ENCODE assay signal across 18 mouse cellular contexts in the genomic region with DNA sequence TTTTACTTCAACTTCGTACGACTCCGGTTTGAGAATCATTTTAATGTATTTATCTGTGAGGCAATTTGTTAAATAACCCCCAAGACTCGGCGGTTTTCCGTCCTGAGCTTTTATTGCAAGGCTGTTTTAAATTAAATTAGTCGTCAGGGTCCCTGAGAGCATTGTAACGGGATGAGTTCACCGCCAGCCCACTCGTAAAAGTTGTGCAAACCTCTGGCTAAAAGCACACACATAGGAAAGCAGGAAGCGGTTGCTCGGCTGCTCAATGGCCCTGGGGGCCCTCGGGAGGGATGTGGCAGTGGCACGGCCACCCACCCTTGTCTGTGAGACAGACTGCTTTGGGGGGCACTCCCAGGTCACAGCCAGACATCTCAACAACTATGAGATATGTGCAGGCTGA. TPM values are rescaled to one million over a fixed set of nuclear protein-coding genes. Genes with fewer than 3 reads are reported as not detected.
DNase-seq lines count a peak whose midpoint lies in the region; ATAC-seq and TF ChIP-seq lines count a peak whose summit lies in the region.
"Had no signal": no experiment of that assay in that cellular context is flagged by ENCODE, and none has a peak within 500 bp of the region (broad histone marks: within the 10 kb centered on the region; RNA-seq: fewer than 3 reads in every experiment).

No protein-coding gene starts in this region.

- no peak overlapping the region for H3K9ac ChIP-seq in hindbrain, postnatal 0 days (replicated peaks; ENCODE audit: low read length)
- no peak overlapping the region; the same call in 1 of the 2 replicates for H3K9ac ChIP-seq in limb, embryonic 12.5 days (replicated peaks)
- H3K9ac ChIP-seq: embryonic facial prominence, embryonic 15.5 days; lung, embryonic 15.5 days had no signal

- H3K9me3 ChIP-seq in hindbrain, embryonic 10.5 days, result no peaks in the 10 kb centered on the region
- H3K9me3 ChIP-seq in hindbrain, postnatal 0 days (ENCODE audit: low read length), result no peaks in the 10 kb centered on the region
- H3K9me3 ChIP-seq in limb, embryonic 12.5 days, result no peaks in the 10 kb centered on the region
- H3K9me3 ChIP-seq: embryonic facial prominence, embryonic 15.5 days; G1E; lung, embryonic 15.5 days; megakaryocyte, embryonic 14.5 days had no signal

- no peak overlapping the region for H3K4me2 ChIP-seq in hindbrain, postnatal 0 days (ENCODE audit: low read depth, low read length)
- H3K4me2 ChIP-seq in limb, embryonic 12.5 days, result peak overlapping the region; percentile 47
- H3K4me2 ChIP-seq: embryonic facial prominence, embryonic 15.5 days; liver, embryonic 11.5 days; lung, embryonic 15.5 days had no signal

- H3K27me3 ChIP-seq in hindbrain, embryonic 10.5 days (ENCODE audit: insufficient read depth, poor library complexity, severe bottlenecking), result peaks cover 88% of the 10 kb centered on the region
- 0 out of 2 replicates have a peak, but pooled peaks cover 3% of the 10 kb centered on the region for H3K27me3 ChIP-seq in hindbrain, postnatal 0 days (ENCODE audit: insufficient read depth, low read length)
- peaks cover 60% of the 10 kb centered on the region for H3K27me3 ChIP-seq in limb, embryonic 12.5 days

- H3K4me1 ChIP-seq in hindbrain, embryonic 10.5 days (replicated peaks), result peaks cover 99% of the 10 kb centered on the region
- peaks cover 46% of the 10 kb centered on the region for H3K4me1 ChIP-seq in hindbrain, postnatal 0 days (ENCODE audit: insufficient read depth, low read length)
- peaks cover 97% of the 10 kb centered on the region for H3K4me1 ChIP-seq in limb, embryonic 12.5 days (replicated peaks)

- no peaks in the 10 kb centered on the region for H3K36me3 ChIP-seq in hindbrain, embryonic 10.5 days
- H3K36me3 ChIP-seq in hindbrain, postnatal 0 days (ENCODE audit: insufficient read depth, low read length), result no peaks in the 10 kb centered on the region
- no peaks in the 10 kb centered on the region for H3K36me3 ChIP-seq in limb, embryonic 12.5 days
- H3K36me3 ChIP-seq: embryonic facial prominence, embryonic 15.5 days; G1E; lung, embryonic 15.5 days had no signal

- no peak for ATAC-seq in hindbrain, postnatal 0 days
- ATAC-seq in limb, embryonic 12.5 days (ENCODE audit: insufficient number of reproducible peaks, insufficient read depth, low FRiP score, low TSS enrichment, low read depth), result no peak

- peak overlapping the region; percentile 78 for H3K27ac ChIP-seq in hindbrain, embryonic 10.5 days
- no peak overlapping the region for H3K27ac ChIP-seq in hindbrain, postnatal 0 days
- peak overlapping the region; percentile 79 for H3K27ac ChIP-seq in limb, embryonic 12.5 days
- H3K27ac ChIP-seq: embryonic facial prominence, embryonic 15.5 days; lung, embryonic 15.5 days had no signal

- no peak for TF ChIP-seq CTCF in hindbrain, postnatal 0 days (IDR thresholded peaks at IDR 0.05; ENCODE audit: low read depth)

- no peak for DNase-seq in hindbrain, embryonic 10.5 days (ENCODE audit: low spot score)
- DNase-seq in hindbrain, postnatal 0 days (ENCODE audit: low spot score), result no peak
- DNase-seq in thymus, postnatal 4 days, result peak; percentile 42
- DNase-seq in thymus, postnatal 10 days (ENCODE audit: low spot score in 2 of 2), result no peak
- DNase-seq in cerebellum, adult 11 months, result no peak
- no peak for DNase-seq in urinary bladder, postnatal 4 days (ENCODE audit: low spot score in 2 of 2)
- DNase-seq: adrenal gland, postnatal 10 days; cerebellum, postnatal 36 days; kidney, adult 2 months; right cerebral cortex, postnatal 4 days; thymus, postnatal 36 days had no signal

- 65% methylated on average over 14 of the region's 14 CpGs for WGBS in hindbrain, embryonic 10.5 days
- WGBS in hindbrain, postnatal 0 days, result 53% methylated on average over 14 of the region's 14 CpGs
- WGBS in limb, embryonic 12.5 days, result 10% methylated on average over 14 of the region's 14 CpGs

- no peak overlapping the region for H3K4me3 ChIP-seq in hindbrain, embryonic 10.5 days
- H3K4me3 ChIP-seq in hindbrain, postnatal 0 days (ENCODE audit: low read length), result no peak overlapping the region
- H3K4me3 ChIP-seq in limb, embryonic 12.5 days (replicated peaks), result 0 out of 2 replicates have a peak overlapping the region, but pooled peaks have one; percentile 11
- H3K4me3 ChIP-seq: embryonic facial prominence, embryonic 15.5 days; lung, embryonic 15.5 days; megakaryocyte, embryonic 14.5 days had no signal

RNA-seq across cellular contexts. Expression of gene Flrt1, which starts 32.8 kb away (rescaled TPM):
- polyA plus RNA-seq in hindbrain, embryonic 10.5 days (2016; fragmentation: Nextera tagmentation; extraction: Ambion mirVana), result 3.1 and 4.0 TPM in 2 replicates
- 8.4 and 10.1 TPM in 2 replicates for total RNA-seq in hindbrain, postnatal 0 days (2014; rRNA removed)
- 7.8 and 8.1 TPM in 2 replicates for polyA plus RNA-seq in hindbrain, postnatal 0 days (2015; fragmentation: Nextera tagmentation; extraction: Ambion mirVana)
- polyA plus RNA-seq in limb, embryonic 12.5 days (2016; fragmentation: Nextera tagmentation; extraction: Ambion mirVana), result 3.5 and 4.4 TPM in 2 replicates
- total RNA-seq: granulocyte monocyte progenitor cell, adult 5-6 weeks had no signal
- polyA plus RNA-seq: G1E had no signal
